In the genomic region with DNA sequence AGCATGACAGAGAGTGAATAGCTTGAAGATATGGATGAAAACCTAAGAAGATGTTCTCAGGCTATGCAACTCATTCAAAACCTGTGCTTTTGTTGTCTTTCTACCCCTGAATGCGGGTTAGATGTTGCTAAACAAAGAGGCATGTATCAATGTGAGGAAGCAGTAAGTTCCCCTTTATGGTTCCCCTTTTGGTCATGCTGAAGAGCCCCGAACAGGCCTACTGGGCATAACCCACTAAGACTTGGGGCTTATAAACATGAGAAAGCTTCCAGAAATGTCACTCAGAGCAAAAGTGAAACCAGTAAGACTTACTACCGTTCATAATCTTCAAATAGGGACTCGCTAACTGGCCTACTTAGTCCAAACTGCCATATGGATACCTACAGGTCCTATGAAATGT, we compare ENCODE assay signal across 24 mouse cellular contexts. TPM values are rescaled to one million over a fixed set of nuclear protein-coding genes. Genes with fewer than 3 reads are reported as not detected.
DNase-seq lines count a peak whose midpoint lies in the region; ATAC-seq and TF ChIP-seq lines count a peak whose summit lies in the region.
"Had no signal": no experiment of that assay in that cellular context is flagged by ENCODE, and none has a peak within 500 bp of the region (broad histone marks: within the 10 kb centered on the region; RNA-seq: fewer than 3 reads in every experiment).

No protein-coding gene starts in this region.

- no peak overlapping the region for H3K4me2 ChIP-seq in liver, postnatal 0 days (ENCODE audit: low read depth, low read length)
- H3K4me2 ChIP-seq in liver, embryonic 11.5 days = no peak overlapping the region
- H3K4me2 ChIP-seq: heart, embryonic 13.5 days; hindbrain, embryonic 15.5 days; limb, embryonic 12.5 days; liver, embryonic 15.5 days had no signal

- peaks cover 4% of the 10 kb centered on the region; the same call in 1 of the 2 replicates for H3K4me1 ChIP-seq in liver, postnatal 0 days (ENCODE audit: insufficient read depth)
- no peaks in the 10 kb centered on the region; the same call in 1 of the 2 replicates for H3K4me1 ChIP-seq in liver, embryonic 11.5 days (replicated peaks; ENCODE audit: control insufficient read depth, insufficient read depth, low read length)
- peaks cover 21% of the 10 kb centered on the region for H3K4me1 ChIP-seq in bone marrow macrophage, adult 2 months (ENCODE audit: control insufficient read depth, insufficient read depth, low read length)
- H3K4me1 ChIP-seq in megakaryocyte, embryonic 14.5 days = peaks cover 47% of the 10 kb centered on the region

- H3K27ac ChIP-seq in liver, postnatal 0 days (ENCODE audit: low read depth) = peak overlapping the region; percentile 44; the same call in 1 of the 2 replicates
- no peak overlapping the region for H3K27ac ChIP-seq in liver, embryonic 11.5 days (ENCODE audit: low read depth, low read length)
- H3K27ac ChIP-seq in bone marrow macrophage, adult 2 months (ENCODE audit: insufficient read depth, low read depth, low read length) = peak overlapping the region; percentile 92
- H3K27ac ChIP-seq: forebrain, embryonic 10.5 days; heart, embryonic 13.5 days; hindbrain, embryonic 15.5 days; limb, embryonic 12.5 days; liver, embryonic 15.5 days had no signal

- DNase-seq in liver, postnatal 0 days = no peak
- no peak for DNase-seq in liver, embryonic 11.5 days (ENCODE audit: low spot score)
- peak; percentile 83 for DNase-seq in A20 (ENCODE audit: low read depth, low spot score)
- DNase-seq in left cerebral cortex, postnatal 4 days = no peak
- DNase-seq in gastrocnemius, postnatal 10 days = no peak
- no peak for DNase-seq in layer of hippocampus, postnatal 10 days (ENCODE audit: low spot score in 2 of 2)
- DNase-seq: adrenal gland, postnatal 10 days; cerebellum, adult 11-12 months; cerebellum, postnatal 14 days; forebrain, postnatal 0 days; heart, adult 11 months; kidney, postnatal 4 days; right cerebral cortex, adult 18-20 months; thymus, postnatal 14 days had no signal

- intact Hi-C loops in left cerebral cortex, postnatal 4 days (cut with DNase I) = no loop called here

- 43% methylated on average over 4 of the region's 4 CpGs for WGBS in liver, postnatal 0 days (ENCODE audit: insufficient replicate concordance)
- WGBS in liver, embryonic 11.5 days = 65% methylated on average over 4 of the region's 4 CpGs

- H3K36me3 ChIP-seq in liver, postnatal 0 days (replicated peaks; ENCODE audit: insufficient read depth, low read length) = peaks cover 17% of the 10 kb centered on the region
- peaks cover 15% of the 10 kb centered on the region for H3K36me3 ChIP-seq in liver, embryonic 11.5 days (ENCODE audit: control insufficient read depth, insufficient read depth, low read length)
- H3K36me3 ChIP-seq in megakaryocyte, embryonic 14.5 days (replicated peaks; ENCODE audit: low read length) = peaks cover 86% of the 10 kb centered on the region

- peak; percentile 68; the same call in 1 of the 2 replicates for ATAC-seq in liver, postnatal 0 days
- ATAC-seq in liver, embryonic 11.5 days (replicated peaks; ENCODE audit: low FRiP score) = no peak
- ATAC-seq: activated CD4-positive, CD25-positive, alpha-beta regulatory T cell, adult 4 months; forebrain, postnatal 0 days; intestine, embryonic 16.5 days; midbrain, embryonic 16.5 days had no signal

- no peak for TF ChIP-seq EP300 in liver, postnatal 0 days (IDR thresholded peaks at IDR 0.05; ENCODE audit: low read depth)

- H3K4me3 ChIP-seq in liver, postnatal 0 days (ENCODE audit: low read depth, low read length) = no peak overlapping the region
- no peak overlapping the region for H3K4me3 ChIP-seq in liver, embryonic 11.5 days (ENCODE audit: low read depth, low read length)
- H3K4me3 ChIP-seq in bone marrow macrophage, adult 2 months (ENCODE audit: insufficient read depth, low read length) = no peak overlapping the region
- H3K4me3 ChIP-seq in megakaryocyte, embryonic 14.5 days (replicated peaks) = peak overlapping the region; percentile 65
- H3K4me3 ChIP-seq: forebrain, embryonic 10.5 days; heart, embryonic 13.5 days; hindbrain, embryonic 15.5 days; limb, embryonic 12.5 days; liver, embryonic 15.5 days had no signal

- H3K27me3 ChIP-seq in liver, postnatal 0 days (ENCODE audit: insufficient read depth, low read length) = no peaks in the 10 kb centered on the region
- H3K27me3 ChIP-seq in liver, embryonic 11.5 days (replicated peaks; ENCODE audit: control insufficient read depth, insufficient read depth, low read length) = no peaks in the 10 kb centered on the region
- H3K27me3 ChIP-seq in megakaryocyte, embryonic 14.5 days (replicated peaks) = no peaks in the 10 kb centered on the region
- H3K27me3 ChIP-seq: heart, embryonic 13.5 days; hindbrain, embryonic 15.5 days; limb, embryonic 12.5 days; liver, embryonic 15.5 days had no signal

- H3K9me3 ChIP-seq in liver, postnatal 0 days (ENCODE audit: low read length) = no peaks in the 10 kb centered on the region
- no peaks in the 10 kb centered on the region for H3K9me3 ChIP-seq in liver, embryonic 11.5 days (ENCODE audit: control insufficient read depth, low read length)
- no peaks in the 10 kb centered on the region for H3K9me3 ChIP-seq in megakaryocyte, embryonic 14.5 days
- H3K9me3 ChIP-seq: forebrain, embryonic 10.5 days; heart, embryonic 13.5 days; hindbrain, embryonic 15.5 days; limb, embryonic 12.5 days; liver, embryonic 15.5 days had no signal

- no peak overlapping the region for H3K9ac ChIP-seq in liver, postnatal 0 days (replicated peaks)
- H3K9ac ChIP-seq in liver, embryonic 11.5 days (ENCODE audit: low read depth, low read length) = no peak overlapping the region
- H3K9ac ChIP-seq: forebrain, postnatal 0 days; heart, embryonic 13.5 days; hindbrain, embryonic 15.5 days; limb, embryonic 12.5 days; liver, embryonic 15.5 days had no signal

- TF ChIP-seq CTCF in liver, postnatal 0 days (IDR thresholded peaks at IDR 0.05; ENCODE audit: low read depth) = no peak
- TF ChIP-seq CTCF in bone marrow macrophage, adult 2 months (IDR thresholded peaks at IDR 0.05; ENCODE audit: low read depth, low read length) = no peak

- no peak for TF ChIP-seq POLR2A in bone marrow macrophage, adult 2 months (IDR thresholded peaks at IDR 0.05; ENCODE audit: borderline replicate concordance, low read depth, low read length)

RNA-seq across cellular contexts. Expression of a gene that starts 14.8 kb away (rescaled TPM):
- polyA plus RNA-seq in liver, postnatal 0 days (2015; fragmentation: Nextera tagmentation; extraction: Ambion mirVana) = 25.5 and 27.8 TPM in 2 replicates
- polyA plus RNA-seq in liver, embryonic 11.5 days (2014; fragmentation: Nextera tagmentation; extraction: Ambion mirVana) = 71.5 and 79.2 TPM in 2 replicates
- 24.0 and 26.6 TPM in 2 replicates for polyA plus RNA-seq in bone marrow macrophage, adult 2 months (2012; ENCODE audit: insufficient read depth, insufficient read length, missing spikeins)
- polyA plus RNA-seq in megakaryocyte, embryonic 14.5 days (2012; ENCODE audit: insufficient read depth, low replicate concordance) = 8.3 TPM in 1 of 2 replicates, not detected in the other
- total RNA-seq in left cerebral cortex, postnatal 4 days (2021) = 10 to 100 TPM; 15.5 to 19.2 TPM
- total RNA-seq in gastrocnemius, postnatal 10 days (2021) = 10 to 100 TPM in 1 of 2 experiments, 1 to 10 TPM in 1; 8.4 to 12.3 TPM
- 10 to 100 TPM; 18.1 to 19.7 TPM for total RNA-seq in layer of hippocampus, postnatal 10 days (2021)

RNA-seq across cellular contexts. Expression of a gene that starts 55.4 kb away (rescaled TPM):
- polyA plus RNA-seq in liver, postnatal 0 days (2015; fragmentation: Nextera tagmentation; extraction: Ambion mirVana) = 1.5 and 1.6 TPM in 2 replicates
- 5.5 and 6.3 TPM in 2 replicates for polyA plus RNA-seq in liver, embryonic 11.5 days (2014; fragmentation: Nextera tagmentation; extraction: Ambion mirVana)
- 3.8 and 5.1 TPM in 2 replicates for polyA plus RNA-seq in bone marrow macrophage, adult 2 months (2012; ENCODE audit: insufficient read depth, insufficient read length, missing spikeins)
- 4.6 and 9.5 TPM in 2 replicates for polyA plus RNA-seq in megakaryocyte, embryonic 14.5 days (2012; ENCODE audit: insufficient read depth, low replicate concordance)
- 100 to 1,000 TPM; 144 to 164 TPM for total RNA-seq in left cerebral cortex, postnatal 4 days (2021)
- 1 to 10 TPM; 4.1 to 6.0 TPM for total RNA-seq in gastrocnemius, postnatal 10 days (2021)
- total RNA-seq in layer of hippocampus, postnatal 10 days (2021) = 100 to 1,000 TPM; 157 to 165 TPM
